9 mouse cellular contexts compared by ENCODE assay signal in genomic region chr7:81371811-81372210, GRCm38 (mm10). TPM values are rescaled to one million over a fixed set of nuclear protein-coding genes. Genes with fewer than 3 reads are reported as not detected.
DNase-seq lines count a peak whose midpoint lies in the region; ATAC-seq and TF ChIP-seq lines count a peak whose summit lies in the region.
"Had no signal": no experiment of that assay in that cellular context is flagged by ENCODE, and none has a peak within 500 bp of the region (broad histone marks: within the 10 kb centered on the region; RNA-seq: fewer than 3 reads in every experiment).

No protein-coding gene starts in this region.

- H3K9ac ChIP-seq in embryonic facial prominence, embryonic 14.5 days (ENCODE audit: low read depth, low read length) = 0 out of 2 replicates have a peak overlapping the region, but pooled peaks have one; percentile 38
- peak overlapping the region; percentile 54 for H3K9ac ChIP-seq in hindbrain, embryonic 14.5 days
- H3K9ac ChIP-seq in midbrain, postnatal 0 days (replicated peaks; ENCODE audit: low read length, poor library complexity, severe bottlenecking) = peak overlapping the region; percentile 6; the same call in 1 of the 2 replicates

- H3K4me3 ChIP-seq in layer of hippocampus, adult 2 months = peak overlapping the region; percentile 62
- H3K4me3 ChIP-seq in embryonic facial prominence, embryonic 14.5 days (ENCODE audit: low read depth, low read length) = peak overlapping the region; percentile 16; the same call in 1 of the 2 replicates
- H3K4me3 ChIP-seq in hindbrain, embryonic 14.5 days (replicated peaks; ENCODE audit: low read length) = peak overlapping the region; percentile 21; the same call in 1 of the 2 replicates
- peak overlapping the region; percentile 32 for H3K4me3 ChIP-seq in midbrain, postnatal 0 days (ENCODE audit: low read depth, low read length)

- H3K9me3 ChIP-seq in embryonic facial prominence, embryonic 14.5 days (ENCODE audit: control insufficient read depth, low read length) = no peaks in the 10 kb centered on the region
- no peaks in the 10 kb centered on the region for H3K9me3 ChIP-seq in hindbrain, embryonic 14.5 days (ENCODE audit: control insufficient read depth, low read length)
- H3K9me3 ChIP-seq in midbrain, postnatal 0 days (ENCODE audit: low read length) = no peaks in the 10 kb centered on the region

- WGBS in embryonic facial prominence, embryonic 14.5 days = 18% methylated on average over 5 of the region's 5 CpGs
- WGBS in hindbrain, embryonic 14.5 days = 17% methylated on average over 5 of the region's 5 CpGs
- 18% methylated on average over 5 of the region's 5 CpGs for WGBS in midbrain, postnatal 0 days

- H3K27me3 ChIP-seq in embryonic facial prominence, embryonic 14.5 days (replicated peaks; ENCODE audit: control insufficient read depth, insufficient read depth, low read length) = no peaks in the 10 kb centered on the region
- no peaks in the 10 kb centered on the region for H3K27me3 ChIP-seq in hindbrain, embryonic 14.5 days (ENCODE audit: control insufficient read depth, insufficient read depth, low read length)
- no peaks in the 10 kb centered on the region for H3K27me3 ChIP-seq in midbrain, postnatal 0 days (ENCODE audit: insufficient read depth, low read length)

- no peak for TF ChIP-seq CTCF in layer of hippocampus, adult 2 months (conservative IDR thresholded peaks at IDR 0.05)
- no peak for TF ChIP-seq CTCF in midbrain, postnatal 0 days (IDR thresholded peaks at IDR 0.05)

- 0 out of 2 replicates have a peak, but pooled peaks have one; percentile 33 for ATAC-seq in embryonic facial prominence, embryonic 14.5 days (ENCODE audit: low read depth)
- ATAC-seq in hindbrain, embryonic 14.5 days (ENCODE audit: low FRiP score) = peak; percentile 51; the same call in 1 of the 2 replicates
- ATAC-seq in midbrain, postnatal 0 days (ENCODE audit: low FRiP score) = 0 out of 2 replicates have a peak, but pooled peaks have one; percentile 67

- no peaks in the 10 kb centered on the region for H3K36me3 ChIP-seq in embryonic facial prominence, embryonic 14.5 days (ENCODE audit: control insufficient read depth, insufficient read depth, low read length)
- H3K36me3 ChIP-seq in hindbrain, embryonic 14.5 days (replicated peaks; ENCODE audit: control insufficient read depth, insufficient read depth) = no peaks in the 10 kb centered on the region
- no peaks in the 10 kb centered on the region for H3K36me3 ChIP-seq in midbrain, postnatal 0 days (ENCODE audit: insufficient read depth, low read length)

- H3K27ac ChIP-seq in layer of hippocampus, adult 2 months = peak overlapping the region; percentile 95
- H3K27ac ChIP-seq in embryonic facial prominence, embryonic 14.5 days (replicated peaks; ENCODE audit: low read depth, low read length) = no peak overlapping the region
- no peak overlapping the region for H3K27ac ChIP-seq in hindbrain, embryonic 14.5 days
- no peak overlapping the region for H3K27ac ChIP-seq in midbrain, postnatal 0 days (ENCODE audit: low read depth, low read length)

- no peak for DNase-seq in layer of hippocampus, adult 2 months (ENCODE audit: low spot score in 2 of 2)
- DNase-seq in layer of hippocampus, postnatal 36 days = no peak
- DNase-seq in embryonic facial prominence, embryonic 14.5 days (ENCODE audit: low spot score) = no peak
- DNase-seq in hindbrain, embryonic 14.5 days (ENCODE audit: low spot score) = no peak
- DNase-seq in midbrain, postnatal 0 days (ENCODE audit: low spot score) = no peak
- DNase-seq in ovary, postnatal 10 days (ENCODE audit: low spot score) = no peak
- DNase-seq in B cell, adult 2 months = no peak
- no peak for DNase-seq in cerebellum, adult 11 months
- DNase-seq: thymus, adult 18-20 months had no signal

- no peaks in the 10 kb centered on the region for H3K4me1 ChIP-seq in embryonic facial prominence, embryonic 14.5 days (ENCODE audit: control insufficient read depth, insufficient read depth, low read length)
- H3K4me1 ChIP-seq in hindbrain, embryonic 14.5 days (replicated peaks; ENCODE audit: control insufficient read depth, insufficient read depth, low read length) = peaks cover 14% of the 10 kb centered on the region
- no peaks in the 10 kb centered on the region; the same call in 1 of the 2 replicates for H3K4me1 ChIP-seq in midbrain, postnatal 0 days (ENCODE audit: insufficient read depth, low read length)

- H3K4me2 ChIP-seq in embryonic facial prominence, embryonic 14.5 days (ENCODE audit: low read depth, low read length) = peak overlapping the region; percentile 50
- H3K4me2 ChIP-seq in hindbrain, embryonic 14.5 days (replicated peaks) = peak overlapping the region; percentile 58
- H3K4me2 ChIP-seq in midbrain, postnatal 0 days (ENCODE audit: low read depth, low read length, poor library complexity, severe bottlenecking) = peak overlapping the region; percentile 67

RNA-seq across cellular contexts. Expression of gene Rps17, which starts 26.8 kb away (rescaled TPM):
- 100 to 1,000 TPM; 606 to 625 TPM for total RNA-seq in layer of hippocampus, adult 2 months (2021)
- total RNA-seq in layer of hippocampus, postnatal 36 days (2021) = 100 to 1,000 TPM; 546 to 562 TPM
- polyA plus RNA-seq in embryonic facial prominence, embryonic 14.5 days (2014; fragmentation: Nextera tagmentation; extraction: Ambion mirVana) = 1,342 and 1,410 TPM in 2 replicates
- polyA plus RNA-seq in hindbrain, embryonic 14.5 days (2014; fragmentation: Nextera tagmentation; extraction: Ambion mirVana) = 653 and 807 TPM in 2 replicates
- 630 and 662 TPM in 2 replicates for total RNA-seq in midbrain, postnatal 0 days (2014; rRNA removed)
- 642 and 710 TPM in 2 replicates for polyA plus RNA-seq in midbrain, postnatal 0 days (2015; fragmentation: Nextera tagmentation; extraction: Ambion mirVana)
